Mouse (Mus musculus): ENCODE results near the gene Hist1h2ai.
A peak's percentile ranks its signal among the peaks of the same experiment; 100 is the strongest.

Hist1h2ai gene

DNA sequence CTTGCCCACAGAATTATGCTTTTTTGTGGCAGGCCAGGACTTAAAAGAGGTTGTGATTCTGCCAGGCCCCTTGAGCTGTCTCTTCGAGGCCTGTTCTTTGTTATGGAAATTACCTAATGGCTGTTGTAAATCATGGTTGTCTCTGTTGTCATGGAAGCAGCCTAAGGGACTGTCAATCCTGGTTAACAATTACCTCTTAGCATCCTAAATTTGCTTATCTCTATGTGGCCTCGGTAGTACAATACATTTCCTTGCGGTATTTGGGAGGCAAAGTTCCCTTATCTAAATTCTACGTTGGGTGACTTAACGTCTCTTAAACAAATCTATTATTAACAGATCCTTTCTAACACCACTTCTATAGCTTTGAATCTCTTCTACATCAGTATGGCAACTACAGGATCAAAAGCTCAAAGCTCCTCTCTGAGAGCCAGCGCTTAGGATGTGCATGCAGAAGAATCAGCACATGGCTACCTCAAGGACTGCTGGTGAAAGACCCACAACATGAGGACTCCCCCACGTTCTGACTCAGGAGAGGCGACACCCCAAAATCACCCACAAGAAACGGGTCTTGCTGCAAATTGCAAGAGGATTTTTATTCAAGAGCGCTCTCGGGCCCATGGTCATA lies 11.8 kb downstream of the Hist1h2ai start:
- DNase-seq (ENCODE audit: low read depth): no peak

DNA sequence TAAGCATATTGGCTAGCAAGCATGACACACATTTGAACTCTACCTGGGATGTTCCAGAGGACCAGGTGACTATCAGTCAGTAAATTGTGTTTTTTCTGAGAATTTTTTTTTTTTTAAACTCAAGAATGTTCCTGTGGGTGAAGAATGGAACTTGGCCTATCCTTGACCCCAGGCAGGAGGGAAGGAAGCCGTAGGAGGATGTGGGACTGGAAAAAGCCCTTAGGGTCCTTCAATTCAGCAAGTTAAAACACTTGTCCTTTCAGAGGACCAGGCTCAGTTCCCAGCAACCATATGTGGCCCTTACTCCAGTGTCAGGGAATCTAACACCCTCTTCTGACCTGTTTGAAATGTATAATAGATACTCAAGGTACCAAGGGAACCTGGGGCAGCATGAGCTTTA lies 13.3 kb downstream of the Hist1h2ai start:
- no peak for DNase-seq (ENCODE audit: low read depth)

GRCm38 (mm10) chr13:21733466-21733865 lies 17.2 kb downstream of the Hist1h2ai start:
- DNase-seq (ENCODE audit: low read depth): peak; percentile 76

- DNase-seq (ENCODE audit: low read depth): peak; percentile 96
Observed at GRCm38 (mm10) chr13:21734010-21734905, 18.0 kb downstream of the Hist1h2ai start.

DNA sequence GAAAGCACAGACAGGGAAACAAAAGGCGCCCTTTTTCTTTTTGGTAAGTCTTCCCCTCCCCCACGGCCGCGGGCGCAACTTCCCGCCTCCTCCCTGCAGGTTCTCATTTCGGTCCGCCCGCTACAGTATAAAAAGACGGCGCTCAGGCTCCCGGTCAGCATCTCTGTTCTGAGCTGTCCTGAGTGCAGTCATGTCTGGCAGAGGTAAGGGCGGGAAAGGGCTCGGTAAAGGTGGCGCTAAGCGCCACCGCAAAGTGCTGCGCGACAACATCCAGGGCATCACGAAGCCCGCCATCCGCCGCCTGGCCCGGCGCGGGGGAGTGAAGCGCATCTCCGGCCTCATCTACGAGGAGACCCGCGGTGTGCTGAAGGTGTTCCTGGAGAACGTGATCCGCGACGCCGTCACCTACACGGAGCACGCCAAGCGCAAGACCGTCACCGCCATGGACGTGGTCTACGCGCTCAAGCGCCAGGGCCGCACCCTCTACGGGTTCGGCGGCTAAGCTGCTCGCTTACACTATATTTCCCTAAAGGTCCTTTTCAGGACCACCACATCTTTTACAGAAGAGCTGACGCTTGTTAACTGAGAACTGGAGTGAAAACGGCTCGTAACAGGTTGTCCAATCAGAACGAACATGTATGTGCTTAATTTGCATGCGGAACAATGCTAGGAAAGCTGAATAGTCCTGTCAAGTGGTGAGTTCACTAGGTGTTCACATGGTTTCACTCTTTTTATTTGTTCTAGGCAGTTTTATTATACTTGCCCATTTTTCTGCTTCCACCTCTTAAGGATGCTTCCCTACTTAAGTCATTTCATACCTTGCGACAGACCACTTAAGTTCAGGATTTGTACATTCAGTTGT lies 18.9 kb downstream of the Hist1h2ai start, which contains the start of gene Hist1h4j:
Hist1h4j (plus strand) TSS at position 159 of the 862 bp plus-strand sequence.
- peak; percentile 97 for DNase-seq (ENCODE audit: low read depth)

DNA sequence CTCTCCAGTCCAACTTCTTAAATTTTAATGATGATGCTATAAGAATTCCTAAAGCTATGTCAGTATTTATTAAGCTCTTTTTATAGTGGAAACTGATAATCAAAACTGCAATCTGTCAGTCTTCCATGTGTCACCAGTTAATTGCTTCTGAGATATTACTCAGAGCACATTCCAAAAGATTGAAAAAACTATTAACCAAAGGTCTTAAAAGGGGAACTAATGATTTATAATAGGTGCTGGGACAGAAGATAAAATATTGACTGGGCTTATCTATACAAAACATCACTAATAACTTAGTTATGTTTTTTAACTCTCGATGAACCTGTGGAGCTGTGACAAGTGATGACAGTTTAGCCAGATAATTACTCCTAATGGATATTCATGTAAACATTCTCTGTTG lies 28.8 kb downstream of the Hist1h2ai start:
- no peak for DNase-seq (ENCODE audit: low read depth)

- DNase-seq (ENCODE audit: low read depth): peak; percentile 86
Observed at GRCm38 (mm10) chr13:21749387-21750158, 33.4 kb downstream of the Hist1h2ai start.

DNA sequence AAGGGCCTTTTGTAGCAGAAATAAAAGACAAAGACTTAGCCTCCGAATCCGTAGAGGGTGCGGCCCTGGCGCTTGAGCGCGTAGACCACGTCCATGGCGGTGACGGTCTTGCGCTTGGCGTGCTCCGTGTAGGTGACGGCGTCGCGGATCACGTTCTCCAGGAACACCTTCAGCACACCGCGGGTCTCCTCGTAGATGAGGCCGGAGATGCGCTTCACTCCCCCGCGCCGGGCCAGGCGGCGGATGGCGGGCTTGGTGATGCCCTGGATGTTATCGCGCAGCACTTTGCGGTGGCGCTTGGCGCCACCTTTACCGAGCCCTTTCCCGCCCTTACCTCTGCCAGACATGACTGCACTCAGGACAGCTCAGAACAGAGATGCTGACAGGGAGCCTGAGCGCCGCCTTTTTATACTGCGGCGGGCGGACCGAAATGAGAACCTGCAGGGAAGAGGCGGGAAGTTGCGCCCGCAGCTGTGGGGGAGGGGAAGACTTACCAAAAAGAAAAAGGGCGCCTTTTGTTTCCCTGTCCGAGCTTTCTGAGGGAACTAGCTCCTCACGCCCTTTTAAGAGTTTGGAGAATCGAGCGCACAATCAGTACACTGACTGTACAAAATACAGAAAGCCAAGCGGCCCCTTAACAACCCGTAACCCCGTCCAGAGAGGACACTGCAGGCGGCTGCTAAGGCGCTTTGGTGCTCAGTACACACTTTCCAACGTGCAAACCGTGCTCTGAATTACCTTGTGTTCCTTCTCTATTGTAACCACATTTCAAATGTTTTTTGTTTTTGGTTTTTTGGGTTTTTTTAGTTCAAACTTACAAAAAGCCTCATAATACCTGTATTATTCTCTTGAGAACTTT lies 34.2 kb downstream of the Hist1h2ai start, which contains the start of gene Hist1h4k:
Hist1h4k (minus strand) TSS at position 347 of the 859 bp plus-strand sequence.
- peak; percentile 97 for DNase-seq (ENCODE audit: low read depth)

GRCm38 (mm10) chr13:21751417-21751816 lies 35.2 kb downstream of the Hist1h2ai start:
- peak; percentile 70 for DNase-seq (ENCODE audit: low read depth)

- peak; percentile 68 for DNase-seq (ENCODE audit: low read depth)
Observed at GRCm38 (mm10) chr13:21751827-21752226, 35.6 kb downstream of the Hist1h2ai start.

DNA sequence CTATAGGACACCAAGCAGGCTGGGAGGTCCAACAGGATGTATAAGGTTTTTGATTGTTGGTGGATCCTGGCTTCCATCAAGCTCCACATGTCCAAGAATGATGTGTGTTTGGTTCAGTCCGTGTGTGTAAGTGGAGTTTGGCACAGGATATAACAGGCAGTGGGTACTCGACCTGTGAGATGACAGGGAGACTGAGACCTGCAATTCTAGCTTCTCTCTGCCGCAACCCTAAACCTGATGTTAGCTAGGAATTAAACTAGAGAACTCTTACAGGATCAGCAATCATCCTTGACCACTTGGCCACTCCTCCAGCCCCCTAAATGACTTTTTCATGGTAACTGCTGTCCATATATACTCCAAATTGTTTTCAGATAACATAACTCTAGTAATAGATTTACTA lies 36.1 kb downstream of the Hist1h2ai start:
- peak; percentile 77 for DNase-seq (ENCODE audit: low read depth)

DNA sequence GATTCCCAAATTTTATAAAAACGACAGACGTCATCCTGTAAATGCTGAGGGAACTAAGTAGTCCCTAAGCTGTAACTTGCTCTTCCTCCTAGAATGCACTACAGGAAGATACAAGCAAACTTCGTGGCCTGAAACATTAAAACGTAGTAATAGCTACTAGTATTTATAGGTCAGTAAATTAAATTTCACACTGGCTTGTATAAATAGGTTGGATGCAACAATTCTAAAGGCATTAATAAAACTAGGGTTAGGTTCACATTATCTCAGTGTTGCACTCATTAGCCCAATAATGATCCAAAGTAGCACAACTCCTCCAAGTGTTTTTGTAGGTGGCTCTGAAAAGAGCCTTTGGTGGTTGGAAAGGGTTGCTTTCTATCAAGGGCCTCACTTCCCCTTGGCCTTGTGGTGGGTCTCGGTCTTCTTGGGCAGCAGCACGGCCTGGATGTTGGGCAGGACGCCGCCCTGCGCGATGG lies 36.9 kb downstream of the Hist1h2ai start:
- peak; percentile 88 for DNase-seq (ENCODE audit: low read depth)

- DNase-seq (ENCODE audit: low read depth): peak; percentile 100
Observed at GRCm38 (mm10) chr13:21753524-21754285, 37.5 kb downstream of the Hist1h2ai start, which contains the start of the genes Hist1h2ak and Hist1h2bn. Gene Hist1h2ak (minus strand): TSS chr13:21753827. Gene Hist1h2bn (plus strand): TSS chr13:21754123.

DNA sequence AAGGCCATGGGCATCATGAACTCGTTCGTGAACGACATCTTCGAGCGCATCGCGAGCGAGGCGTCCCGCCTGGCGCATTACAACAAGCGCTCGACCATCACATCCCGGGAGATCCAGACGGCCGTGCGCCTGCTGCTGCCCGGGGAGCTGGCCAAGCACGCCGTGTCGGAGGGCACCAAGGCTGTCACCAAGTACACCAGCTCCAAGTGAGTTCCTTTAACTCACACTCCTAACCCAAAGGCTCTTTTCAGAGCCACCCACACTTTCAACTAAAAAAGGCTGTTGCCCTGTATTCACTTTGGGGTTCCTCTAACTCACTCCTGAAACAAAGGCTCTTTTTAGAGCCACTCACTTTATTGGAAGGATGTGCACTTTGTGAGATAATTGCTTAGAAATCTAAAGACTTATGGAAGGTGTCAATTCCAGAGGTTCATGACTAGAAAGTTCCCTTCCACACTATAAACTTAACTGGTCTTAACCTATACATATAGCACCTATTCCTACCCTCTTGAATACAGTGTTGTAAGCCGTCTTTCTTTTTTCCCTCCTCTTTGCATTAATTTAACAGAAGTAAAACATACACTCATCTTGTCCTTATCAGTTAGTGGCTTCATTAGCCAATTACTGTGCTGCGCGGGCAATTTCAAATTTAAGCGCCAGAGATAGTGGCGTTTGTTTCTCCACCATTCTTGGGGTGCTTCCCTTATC lies 38.2 kb downstream of the Hist1h2ai start:
- DNase-seq (ENCODE audit: low read depth): peak; percentile 93

GRCm38 (mm10) chr13:21755707-21756106 lies 39.5 kb downstream of the Hist1h2ai start:
- DNase-seq (ENCODE audit: low read depth): peak; percentile 49
